21 mouse cellular contexts compared by ENCODE assay signal in genomic region chr9:80178670-80179069, GRCm38 (mm10). TPM values are rescaled to one million over a fixed set of nuclear protein-coding genes. Genes with fewer than 3 reads are reported as not detected.
A peak's percentile ranks its signal among the peaks of the same experiment; 100 is the strongest.
DNase-seq lines count a peak whose midpoint lies in the region; ATAC-seq and TF ChIP-seq lines count a peak whose summit lies in the region.
"Had no signal": no experiment of that assay in that cellular context is flagged by ENCODE, and none has a peak within 500 bp of the region (broad histone marks: within the 10 kb centered on the region; RNA-seq: fewer than 3 reads in every experiment).

No protein-coding gene starts in this region.

- peak; percentile 77; the same call in 1 of the 2 replicates for ATAC-seq in hindbrain, embryonic 16.5 days
- no peak for ATAC-seq in hindbrain, embryonic 13.5 days (ENCODE audit: low FRiP score)
- ATAC-seq in midbrain, embryonic 15.5 days (replicated peaks), result 0 out of 2 replicates have a peak, but pooled peaks have one; percentile 15
- no peak for ATAC-seq in midbrain, embryonic 13.5 days
- peak; percentile 46; the same call in 1 of the 2 replicates for ATAC-seq in forebrain, embryonic 16.5 days

- no peak for TF ChIP-seq POLR2A in brain, embryonic 14.5 days (IDR thresholded peaks at IDR 0.05; ENCODE audit: borderline replicate concordance, extremely low read depth, insufficient read depth, insufficient read length, poor library complexity, severe bottlenecking)

- H3K9ac ChIP-seq in hindbrain, embryonic 16.5 days (ENCODE audit: low read depth, low read length), result no peak overlapping the region
- no peak overlapping the region for H3K9ac ChIP-seq in hindbrain, embryonic 13.5 days
- H3K9ac ChIP-seq in midbrain, embryonic 15.5 days, result no peak overlapping the region
- H3K9ac ChIP-seq in midbrain, embryonic 13.5 days (replicated peaks), result no peak overlapping the region
- H3K9ac ChIP-seq in forebrain, embryonic 16.5 days (replicated peaks; ENCODE audit: low read depth, low read length), result no peak overlapping the region
- H3K9ac ChIP-seq: embryonic facial prominence, embryonic 13.5 days; limb, embryonic 12.5 days; liver, embryonic 14.5 days; lung, embryonic 15.5 days had no signal

- H3K9me3 ChIP-seq in hindbrain, embryonic 16.5 days (ENCODE audit: control insufficient read depth, low read length), result no peaks in the 10 kb centered on the region
- no peaks in the 10 kb centered on the region for H3K9me3 ChIP-seq in hindbrain, embryonic 13.5 days
- no peaks in the 10 kb centered on the region for H3K9me3 ChIP-seq in midbrain, embryonic 15.5 days
- H3K9me3 ChIP-seq in midbrain, embryonic 13.5 days, result no peaks in the 10 kb centered on the region
- no peaks in the 10 kb centered on the region for H3K9me3 ChIP-seq in forebrain, embryonic 16.5 days (ENCODE audit: control insufficient read depth, low read length)
- H3K9me3 ChIP-seq: embryonic facial prominence, embryonic 13.5 days; limb, embryonic 12.5 days; lung, embryonic 15.5 days had no signal

- TF ChIP-seq CTCF in brain, embryonic 14.5 days (IDR thresholded peaks at IDR 0.05; ENCODE audit: borderline replicate concordance, extremely low read depth, insufficient read depth, insufficient read length), result no peak

- WGBS in hindbrain, embryonic 16.5 days, result 62% methylated on average over 2 of the region's 2 CpGs
- 86% methylated on average over 2 of the region's 2 CpGs for WGBS in hindbrain, embryonic 13.5 days
- whole genome bisulfite sequencing in midbrain, embryonic 15.5 days, result 82% methylated on average over 2 of the region's 2 CpGs
- 87% methylated on average over 2 of the region's 2 CpGs for WGBS in midbrain, embryonic 13.5 days
- 23% methylated on average over 2 of the region's 2 CpGs for WGBS in forebrain, embryonic 16.5 days

- no peak overlapping the region for H3K4me3 ChIP-seq in hindbrain, embryonic 16.5 days (ENCODE audit: low read length)
- no peak overlapping the region for H3K4me3 ChIP-seq in hindbrain, embryonic 13.5 days
- H3K4me3 ChIP-seq in midbrain, embryonic 15.5 days, result no peak overlapping the region
- H3K4me3 ChIP-seq in midbrain, embryonic 13.5 days (replicated peaks), result no peak overlapping the region
- no peak overlapping the region for H3K4me3 ChIP-seq in forebrain, embryonic 16.5 days (replicated peaks; ENCODE audit: low read length)
- H3K4me3 ChIP-seq: embryonic facial prominence, embryonic 13.5 days; limb, embryonic 12.5 days; lung, embryonic 15.5 days had no signal

- no peaks in the 10 kb centered on the region for H3K36me3 ChIP-seq in hindbrain, embryonic 16.5 days (ENCODE audit: control insufficient read depth, insufficient read depth, low read length)
- no peaks in the 10 kb centered on the region for H3K36me3 ChIP-seq in hindbrain, embryonic 13.5 days
- no peaks in the 10 kb centered on the region for H3K36me3 ChIP-seq in midbrain, embryonic 15.5 days (replicated peaks)
- H3K36me3 ChIP-seq in midbrain, embryonic 13.5 days, result no peaks in the 10 kb centered on the region
- no peaks in the 10 kb centered on the region for H3K36me3 ChIP-seq in forebrain, embryonic 16.5 days (ENCODE audit: control insufficient read depth, insufficient read depth)
- H3K36me3 ChIP-seq: embryonic facial prominence, embryonic 13.5 days; limb, embryonic 12.5 days; lung, embryonic 15.5 days had no signal

- peaks cover 1% of the 10 kb centered on the region; the same call in 1 of the 2 replicates for H3K4me1 ChIP-seq in hindbrain, embryonic 16.5 days (ENCODE audit: control insufficient read depth, insufficient read depth, low read depth, low read length)
- H3K4me1 ChIP-seq in hindbrain, embryonic 13.5 days (replicated peaks), result peaks cover 4% of the 10 kb centered on the region
- H3K4me1 ChIP-seq in midbrain, embryonic 15.5 days, result peaks cover 1% of the 10 kb centered on the region
- H3K4me1 ChIP-seq in midbrain, embryonic 13.5 days (replicated peaks), result peaks cover 4% of the 10 kb centered on the region
- H3K4me1 ChIP-seq in forebrain, embryonic 16.5 days (replicated peaks; ENCODE audit: control insufficient read depth, insufficient read depth, low read length), result peaks cover under 1% of the 10 kb centered on the region; the same call in 1 of the 2 replicates

- H3K27me3 ChIP-seq in hindbrain, embryonic 16.5 days (replicated peaks; ENCODE audit: control insufficient read depth, insufficient read depth, low read length), result no peaks in the 10 kb centered on the region
- H3K27me3 ChIP-seq in hindbrain, embryonic 13.5 days, result no peaks in the 10 kb centered on the region
- H3K27me3 ChIP-seq in midbrain, embryonic 15.5 days (replicated peaks), result no peaks in the 10 kb centered on the region
- H3K27me3 ChIP-seq in midbrain, embryonic 13.5 days, result no peaks in the 10 kb centered on the region
- no peaks in the 10 kb centered on the region for H3K27me3 ChIP-seq in forebrain, embryonic 16.5 days (replicated peaks; ENCODE audit: control insufficient read depth, insufficient read depth, low read length)
- H3K27me3 ChIP-seq: embryonic facial prominence, embryonic 13.5 days; limb, embryonic 12.5 days; lung, embryonic 15.5 days had no signal

- DNase-seq in brain, embryonic 14.5 days (ENCODE audit: low read depth), result peak; percentile 56
- no peak for DNase-seq in ovary, postnatal 14 days (ENCODE audit: low spot score)
- DNase-seq: adrenal gland, adult 8-10 months; cerebellum, postnatal 14 days; heart, postnatal 10 days; kidney, adult 18-20 months; kidney, postnatal 10 days; lung, postnatal 4 days; right cerebral cortex, adult 18-20 months; thymus, postnatal 36 days had no signal

- no peak overlapping the region for H3K27ac ChIP-seq in hindbrain, embryonic 16.5 days (ENCODE audit: low read depth, low read length)
- no peak overlapping the region for H3K27ac ChIP-seq in hindbrain, embryonic 13.5 days
- no peak overlapping the region for H3K27ac ChIP-seq in midbrain, embryonic 15.5 days
- no peak overlapping the region for H3K27ac ChIP-seq in midbrain, embryonic 13.5 days
- no peak overlapping the region for H3K27ac ChIP-seq in forebrain, embryonic 16.5 days (ENCODE audit: low read length)
- H3K27ac ChIP-seq: embryonic facial prominence, embryonic 13.5 days; limb, embryonic 12.5 days; liver, embryonic 14.5 days; lung, embryonic 15.5 days had no signal

- H3K4me2 ChIP-seq in hindbrain, embryonic 16.5 days (ENCODE audit: low read length), result no peak overlapping the region
- H3K4me2 ChIP-seq in hindbrain, embryonic 13.5 days, result no peak overlapping the region
- no peak overlapping the region for H3K4me2 ChIP-seq in midbrain, embryonic 15.5 days
- H3K4me2 ChIP-seq in midbrain, embryonic 13.5 days (replicated peaks), result no peak overlapping the region
- no peak overlapping the region for H3K4me2 ChIP-seq in forebrain, embryonic 16.5 days (ENCODE audit: low read length)
- H3K4me2 ChIP-seq: embryonic facial prominence, embryonic 13.5 days; heart, embryonic 11.5 days; limb, embryonic 12.5 days; lung, embryonic 15.5 days; midbrain, embryonic 11.5 days had no signal

RNA-seq across cellular contexts. Expression of gene Myo6, which starts 13.8 kb away (rescaled TPM):
- 24.4 and 26.8 TPM in 2 replicates for polyA plus RNA-seq in hindbrain, embryonic 16.5 days (2015; fragmentation: Nextera tagmentation; extraction: Ambion mirVana)
- polyA plus RNA-seq in hindbrain, embryonic 13.5 days (2015; fragmentation: Nextera tagmentation; extraction: Ambion mirVana), result 19.1 and 19.7 TPM in 2 replicates
- 18.1 and 19.3 TPM in 2 replicates for polyA plus RNA-seq in midbrain, embryonic 15.5 days (2015; fragmentation: Nextera tagmentation; extraction: Ambion mirVana)
- 15.4 and 17.1 TPM in 2 replicates for polyA plus RNA-seq in midbrain, embryonic 13.5 days (2015; fragmentation: Nextera tagmentation; extraction: Ambion mirVana)
- 8.7 and 17.1 TPM in 2 replicates for polyA plus RNA-seq in brain, embryonic 14.5 days (2012; rRNA removed)
- 14.0 and 16.7 TPM in 2 replicates for polyA plus RNA-seq in forebrain, embryonic 16.5 days (2015; fragmentation: Nextera tagmentation; extraction: Ambion mirVana)

Comparison
In these comparisons a context has a peak if more than half of its experiments do, and no peak if none do; other contexts are left out.
1. ATAC-seq: peak in hindbrain, embryonic 16.5 days (single experiment), midbrain, embryonic 15.5 days (single experiment) and forebrain, embryonic 16.5 days (single experiment); none in hindbrain, embryonic 13.5 days (single experiment) and midbrain, embryonic 13.5 days (single experiment).